Mouse (Mus musculus): ENCODE data around the gene Cdkn2aipnl. TPM values are rescaled to one million over a fixed set of nuclear protein-coding genes. Genes with fewer than 3 reads are reported as not detected.

The Cdkn2aipnl gene
- polyA plus RNA-seq, 1 experiment from 2014 or later = 122 TPM

DNA sequence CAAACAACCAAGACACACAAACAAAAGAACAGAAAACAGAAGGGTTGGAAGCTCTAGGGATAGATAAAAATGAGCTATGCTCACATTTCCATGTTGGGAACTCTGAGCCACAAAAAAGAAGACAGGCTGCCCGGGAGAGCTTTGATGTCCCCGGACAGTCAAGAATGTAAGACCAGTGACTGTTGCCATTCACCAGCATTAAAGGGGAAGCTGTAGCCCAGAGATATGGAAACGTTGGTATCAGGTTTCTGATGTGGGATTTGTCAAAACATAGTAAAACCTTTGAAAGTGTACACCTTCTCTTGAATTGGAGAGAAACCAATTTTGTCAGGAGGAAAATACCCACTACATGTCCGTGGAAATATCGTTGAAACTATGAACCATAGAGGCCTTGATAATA is 8.0 kb upstream of the Cdkn2aipnl start:
- Histone ChIP-seq H3K36me3 (ENCODE audit: control insufficient read depth, insufficient read depth, low read length) (no peaks in the 10 kb centered on the region), H3K9ac (ENCODE audit: low read depth, low read length) (no peak overlapping the region), H3K9me3 (ENCODE audit: control insufficient read depth, low read length) (no peaks in the 10 kb centered on the region; the same call in 1 of the 2 replicates), H3K4me2 (ENCODE audit: low read length) (no peak overlapping the region), H3K4me3 (ENCODE audit: low read length) (no peak overlapping the region), H3K4me1 (ENCODE audit: control insufficient read depth, insufficient read depth, low read depth, low read length) (no peaks in the 10 kb centered on the region), H3K27ac (ENCODE audit: low read depth, low read length) (no peak overlapping the region), H3K27me3 (replicated peaks; ENCODE audit: control insufficient read depth, insufficient read depth, low read length) (no peaks in the 10 kb centered on the region)
- 86% methylated on average over 5 of the region's 5 CpGs for WGBS
- ATAC-seq = no peak

DNA sequence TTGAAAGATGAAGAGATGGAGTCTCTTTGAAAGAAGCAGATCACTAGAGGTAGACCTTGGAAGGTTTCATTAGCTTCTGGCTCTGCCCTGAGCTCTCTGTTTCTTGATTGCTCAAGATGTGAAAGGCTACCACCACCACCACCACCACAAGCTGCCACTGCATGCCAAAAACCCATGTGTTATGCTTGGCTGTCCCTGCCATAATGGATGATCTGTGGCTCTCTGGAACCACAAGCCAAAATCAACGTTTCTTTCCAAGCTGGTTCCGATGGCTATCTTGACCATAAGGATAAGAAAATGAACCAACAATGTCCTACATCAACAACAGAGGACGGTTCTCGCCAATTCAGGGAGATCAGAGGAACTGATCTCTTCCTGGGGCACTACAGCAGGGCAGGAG is 7.4 kb upstream of the Cdkn2aipnl start:
- H3K27me3 ChIP-seq (replicated peaks; ENCODE audit: control insufficient read depth, insufficient read depth, low read length) = no peaks in the 10 kb centered on the region
- no peak overlapping the region for H3K27ac ChIP-seq (ENCODE audit: low read depth, low read length)
- no peaks in the 10 kb centered on the region for H3K4me1 ChIP-seq (ENCODE audit: control insufficient read depth, insufficient read depth, low read depth, low read length)
- H3K9ac ChIP-seq (ENCODE audit: low read depth, low read length) = no peak overlapping the region
- no peak overlapping the region for H3K4me2 ChIP-seq (ENCODE audit: low read length)
- WGBS = 93% methylated on average over 4 of the region's 4 CpGs
- H3K36me3 ChIP-seq (ENCODE audit: control insufficient read depth, insufficient read depth, low read length) = no peaks in the 10 kb centered on the region
- no peak overlapping the region for H3K4me3 ChIP-seq (ENCODE audit: low read length)
- no peak for ATAC-seq
- H3K9me3 ChIP-seq (ENCODE audit: control insufficient read depth, low read length) = no peaks in the 10 kb centered on the region; the same call in 1 of the 2 replicates

DNA sequence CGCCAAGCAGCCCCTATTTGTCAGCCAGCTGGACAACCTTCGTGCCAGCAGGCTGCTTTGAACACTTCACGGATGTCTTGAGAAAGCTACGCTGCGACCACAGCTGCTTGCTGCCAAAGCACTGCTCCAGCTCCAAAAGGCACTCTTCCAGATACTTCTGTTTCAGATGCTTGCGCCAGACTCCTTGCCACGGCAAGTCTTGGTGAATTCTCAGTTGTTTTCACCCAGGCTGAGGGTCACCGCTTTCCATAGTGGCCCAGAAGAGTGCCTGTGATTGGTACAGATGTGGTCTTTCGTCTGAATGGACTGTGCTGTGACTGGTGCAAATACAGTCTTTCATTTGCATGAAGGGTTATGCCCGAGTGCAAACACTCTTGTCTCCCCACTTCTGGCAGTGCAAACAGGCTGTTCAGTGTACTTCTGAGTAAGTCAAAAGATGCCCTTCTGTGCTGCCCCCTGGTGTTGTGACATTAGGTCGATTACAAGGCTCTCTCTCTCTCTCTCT is 6.4 kb upstream of the Cdkn2aipnl start:
- H3K4me3 ChIP-seq (ENCODE audit: low read length) = no peak overlapping the region
- H3K27ac ChIP-seq (ENCODE audit: low read depth, low read length) = no peak overlapping the region
- 65% methylated on average over 11 of the region's 11 CpGs for WGBS
- no peak for ATAC-seq
- H3K9ac ChIP-seq (ENCODE audit: low read depth, low read length) = no peak overlapping the region
- no peaks in the 10 kb centered on the region; the same call in 1 of the 2 replicates for H3K9me3 ChIP-seq (ENCODE audit: control insufficient read depth, low read length)
- H3K36me3 ChIP-seq (ENCODE audit: control insufficient read depth, insufficient read depth, low read length) = no peaks in the 10 kb centered on the region
- no peak overlapping the region for H3K4me2 ChIP-seq (ENCODE audit: low read length)
- H3K4me1 ChIP-seq (ENCODE audit: control insufficient read depth, insufficient read depth, low read depth, low read length) = no peaks in the 10 kb centered on the region
- no peaks in the 10 kb centered on the region for H3K27me3 ChIP-seq (replicated peaks; ENCODE audit: control insufficient read depth, insufficient read depth, low read length)

DNA sequence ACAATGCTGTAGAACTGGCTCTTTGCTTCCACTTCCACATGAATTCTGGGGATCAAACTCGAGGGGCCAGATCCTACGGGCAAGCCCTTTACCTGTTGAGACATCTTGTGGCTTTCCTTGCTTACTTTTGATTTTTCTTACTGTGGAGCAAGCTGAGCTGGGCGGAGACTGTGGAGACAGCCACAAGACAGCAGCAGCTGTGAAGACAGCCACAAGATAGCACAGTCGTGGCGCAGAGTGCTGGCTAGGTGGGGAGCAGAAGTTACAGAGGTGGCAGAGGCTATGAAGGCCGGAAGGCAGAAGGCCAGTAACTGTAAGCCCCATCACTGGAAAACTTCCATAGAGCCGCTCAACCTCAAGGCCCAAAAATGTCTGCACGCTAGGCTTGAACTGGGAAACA is 5.7 kb upstream of the Cdkn2aipnl start:
- Histone ChIP-seq H3K9me3 (ENCODE audit: control insufficient read depth, low read length) (no peaks in the 10 kb centered on the region; the same call in 1 of the 2 replicates), H3K4me3 (ENCODE audit: low read length) (no peak overlapping the region), H3K4me2 (ENCODE audit: low read length) (no peak overlapping the region), H3K27ac (ENCODE audit: low read depth, low read length) (no peak overlapping the region), H3K4me1 (ENCODE audit: control insufficient read depth, insufficient read depth, low read depth, low read length) (no peaks in the 10 kb centered on the region), H3K36me3 (ENCODE audit: control insufficient read depth, insufficient read depth, low read length) (no peaks in the 10 kb centered on the region), H3K27me3 (replicated peaks; ENCODE audit: control insufficient read depth, insufficient read depth, low read length) (no peaks in the 10 kb centered on the region), H3K9ac (ENCODE audit: low read depth, low read length) (no peak overlapping the region)
- 90% methylated on average over 8 of the region's 8 CpGs for WGBS
- no peak for ATAC-seq

DNA sequence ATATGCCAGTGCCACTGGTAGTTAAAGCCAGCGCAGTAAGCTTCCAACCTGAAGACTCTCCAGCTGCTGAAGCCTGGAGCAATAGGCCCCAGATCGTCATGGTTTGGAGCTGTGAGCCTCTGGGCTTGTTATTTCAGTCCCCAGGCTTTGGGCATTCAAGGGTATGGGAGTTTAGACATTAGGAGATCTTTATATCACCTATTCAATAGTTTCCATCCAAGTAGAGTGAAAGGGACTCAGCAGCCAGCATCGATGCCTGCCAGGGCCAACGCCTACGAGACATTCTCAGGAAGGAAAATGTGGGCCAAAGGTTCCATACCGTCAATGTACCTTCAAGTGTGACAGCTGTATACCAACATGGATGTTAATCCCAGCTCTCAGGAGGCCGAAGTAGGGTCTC is 5.2 kb upstream of the Cdkn2aipnl start:
- H3K9me3 ChIP-seq (ENCODE audit: control insufficient read depth, low read length) = no peaks in the 10 kb centered on the region; the same call in 1 of the 2 replicates
- H3K27ac ChIP-seq (ENCODE audit: low read depth, low read length) = no peak overlapping the region
- H3K27me3 ChIP-seq (replicated peaks; ENCODE audit: control insufficient read depth, insufficient read depth, low read length) = no peaks in the 10 kb centered on the region
- no peak overlapping the region for H3K9ac ChIP-seq (ENCODE audit: low read depth, low read length)
- H3K36me3 ChIP-seq (ENCODE audit: control insufficient read depth, insufficient read depth, low read length) = no peaks in the 10 kb centered on the region
- 88% methylated on average over 7 of the region's 7 CpGs for WGBS
- no peak overlapping the region for H3K4me3 ChIP-seq (ENCODE audit: low read length)
- H3K4me1 ChIP-seq (ENCODE audit: control insufficient read depth, insufficient read depth, low read depth, low read length) = peaks cover 3% of the 10 kb centered on the region; the same call in 1 of the 2 replicates
- ATAC-seq = no peak
- H3K4me2 ChIP-seq (ENCODE audit: low read length) = no peak overlapping the region

DNA sequence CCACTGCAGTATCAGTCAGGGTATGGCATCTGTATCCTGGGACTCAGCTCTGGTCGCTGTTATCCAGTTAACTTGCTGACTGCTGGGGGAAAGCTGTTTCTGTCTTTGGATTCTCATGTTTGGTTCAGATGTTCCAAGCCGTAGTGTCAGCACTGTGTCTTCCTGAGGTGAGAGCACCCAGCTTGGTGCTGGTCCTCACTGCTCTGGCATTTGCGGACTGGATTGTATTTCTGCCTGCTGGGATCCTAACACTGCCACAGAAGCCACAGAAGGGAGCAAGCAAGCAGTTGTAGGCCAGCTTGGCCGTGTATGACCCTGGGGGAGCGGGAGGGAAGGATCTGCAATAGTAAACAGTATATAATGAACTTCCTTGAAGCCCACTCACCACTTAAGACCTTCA is 810 bp upstream of the Cdkn2aipnl start:
- H3K27me3 ChIP-seq (replicated peaks; ENCODE audit: control insufficient read depth, insufficient read depth, low read length) = no peaks in the 10 kb centered on the region
- peaks cover 3% of the 10 kb centered on the region; the same call in 1 of the 2 replicates for H3K36me3 ChIP-seq (ENCODE audit: control insufficient read depth, insufficient read depth, low read length)
- H3K4me1 ChIP-seq (ENCODE audit: control insufficient read depth, insufficient read depth, low read depth, low read length) = peaks cover 14% of the 10 kb centered on the region
- 83% methylated on average over 5 of the region's 5 CpGs for WGBS
- H3K4me2 ChIP-seq (ENCODE audit: low read length) = no peak overlapping the region
- no peak for ATAC-seq
- no peak overlapping the region for H3K4me3 ChIP-seq (ENCODE audit: low read length)
- no peak overlapping the region for H3K27ac ChIP-seq (ENCODE audit: low read depth, low read length)
- H3K9ac ChIP-seq (ENCODE audit: low read depth, low read length) = no peak overlapping the region
- no peaks in the 10 kb centered on the region for H3K9me3 ChIP-seq (ENCODE audit: control insufficient read depth, low read length)

DNA sequence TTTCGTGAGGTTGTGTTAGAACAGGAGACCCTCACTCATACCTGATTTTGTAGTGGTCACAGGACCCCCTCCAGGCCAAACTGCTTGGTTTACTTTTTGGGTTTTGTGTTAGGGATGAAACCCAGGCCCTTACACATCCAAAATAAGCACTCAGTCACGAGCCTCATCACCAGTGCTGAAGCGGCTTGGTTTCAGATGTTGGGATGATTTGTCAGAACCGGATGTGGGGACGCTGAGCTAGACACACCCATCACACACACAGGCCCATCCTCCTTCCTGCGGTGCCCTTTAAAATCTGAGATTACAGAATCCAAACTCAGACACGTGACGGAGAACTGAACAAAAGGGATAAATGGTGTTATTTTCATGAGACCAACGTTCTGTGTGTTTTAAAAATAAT is 1.4 kb downstream of the Cdkn2aipnl start:
- Histone ChIP-seq H3K4me1 (ENCODE audit: control insufficient read depth, insufficient read depth, low read depth, low read length) (peaks cover 14% of the 10 kb centered on the region), H3K4me3 (ENCODE audit: low read length) (no peak overlapping the region), H3K27ac (ENCODE audit: low read depth, low read length) (no peak overlapping the region), H3K9me3 (ENCODE audit: control insufficient read depth, low read length) (no peaks in the 10 kb centered on the region), H3K9ac (ENCODE audit: low read depth, low read length) (no peak overlapping the region), H3K36me3 (ENCODE audit: control insufficient read depth, insufficient read depth, low read length) (peaks cover 19% of the 10 kb centered on the region), H3K27me3 (replicated peaks; ENCODE audit: control insufficient read depth, insufficient read depth, low read length) (no peaks in the 10 kb centered on the region), H3K4me2 (ENCODE audit: low read length) (no peak overlapping the region)
- no peak for ATAC-seq
- WGBS = 96% methylated on average over 9 of the region's 9 CpGs

DNA sequence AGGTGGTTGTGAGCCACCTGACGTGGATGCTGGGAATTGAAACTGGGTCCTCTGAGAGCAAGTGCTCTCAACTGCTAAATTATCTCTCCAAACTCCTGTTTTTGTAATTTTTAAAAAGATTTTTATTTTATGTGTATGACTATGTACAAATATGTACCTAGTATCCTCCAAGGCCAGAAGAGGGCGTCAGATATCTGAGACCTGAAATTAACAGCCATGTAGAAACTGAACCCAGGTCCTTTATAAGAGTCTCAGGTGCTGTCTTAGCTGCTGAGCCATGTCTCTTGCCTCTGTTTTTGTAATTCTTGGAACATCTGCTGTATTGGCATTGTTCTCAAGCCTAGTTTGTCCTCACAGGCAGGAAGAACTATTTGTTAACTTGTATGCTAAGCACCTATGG is 2.0 kb downstream of the Cdkn2aipnl start:
- Histone ChIP-seq H3K27me3 (replicated peaks; ENCODE audit: control insufficient read depth, insufficient read depth, low read length) (no peaks in the 10 kb centered on the region), H3K27ac (ENCODE audit: low read depth, low read length) (no peak overlapping the region), H3K36me3 (ENCODE audit: control insufficient read depth, insufficient read depth, low read length) (peaks cover 20% of the 10 kb centered on the region), H3K9ac (ENCODE audit: low read depth, low read length) (no peak overlapping the region), H3K9me3 (ENCODE audit: control insufficient read depth, low read length) (no peaks in the 10 kb centered on the region), H3K4me3 (ENCODE audit: low read length) (no peak overlapping the region), H3K4me1 (ENCODE audit: control insufficient read depth, insufficient read depth, low read depth, low read length) (peaks cover 14% of the 10 kb centered on the region), H3K4me2 (ENCODE audit: low read length) (no peak overlapping the region)
- no peak for ATAC-seq
- 89% methylated on average over 2 of the region's 2 CpGs for WGBS

DNA sequence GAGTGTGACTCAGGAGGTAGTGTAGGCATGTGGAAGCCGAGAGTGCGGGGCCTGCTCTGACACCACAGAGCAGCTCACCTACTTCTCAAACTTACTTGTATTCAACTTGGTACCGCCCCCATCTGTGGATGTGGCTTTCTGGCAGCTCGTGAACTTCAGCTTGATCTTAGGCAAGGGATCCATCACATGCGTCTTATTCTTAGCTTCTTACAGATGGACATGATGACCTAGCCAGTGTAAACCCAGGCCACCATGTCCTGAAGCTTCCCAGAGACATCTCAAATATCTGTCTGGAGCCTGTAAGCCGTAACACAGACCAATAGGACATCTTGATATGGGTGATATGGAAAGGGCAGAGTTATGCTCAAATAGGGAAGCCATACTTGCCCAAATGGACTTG is 4.2 kb downstream of the Cdkn2aipnl start:
- ATAC-seq = no peak
- H3K27ac ChIP-seq (ENCODE audit: low read depth, low read length) = no peak overlapping the region
- H3K4me2 ChIP-seq (ENCODE audit: low read length) = no peak overlapping the region
- no peak overlapping the region for H3K4me3 ChIP-seq (ENCODE audit: low read length)
- no peak overlapping the region for H3K9ac ChIP-seq (ENCODE audit: low read depth, low read length)
- peaks cover 24% of the 10 kb centered on the region for H3K36me3 ChIP-seq (ENCODE audit: control insufficient read depth, insufficient read depth, low read length)
- H3K9me3 ChIP-seq (ENCODE audit: control insufficient read depth, low read length) = no peaks in the 10 kb centered on the region
- peaks cover 14% of the 10 kb centered on the region for H3K4me1 ChIP-seq (ENCODE audit: control insufficient read depth, insufficient read depth, low read depth, low read length)
- 96% methylated on average over 6 of the region's 6 CpGs for WGBS
- no peaks in the 10 kb centered on the region for H3K27me3 ChIP-seq (replicated peaks; ENCODE audit: control insufficient read depth, insufficient read depth, low read length)

All from hindbrain, embryonic 16.5 days (tissue).